Mouse (Mus musculus) spleen, adult 18-20 months (tissue): ENCODE data around the gene Med24.
"Not testable (repeated sequence)": the region's sequence is repeated elsewhere in the genome, so short reads cannot be mapped to it uniquely, and the experiment has no call there.

Experiments
- DNase-seq, 2 experiments: peaks; one replicate each; pipeline ENCODE4 v3.0.0; 2022; ENCODE audit warnings: mixed read lengths in 2 of 2

The Med24 gene

GRCm38 (mm10) chr11:98745932-98746853, 17.0 kb upstream of the Med24 start:
- DNase-seq = no peak

- no peak for DNase-seq
Observed at GRCm38 (mm10) chr11:98744456-98745019, 15.3 kb upstream of the Med24 start.

- DNase-seq = no peak
Observed at GRCm38 (mm10) chr11:98743655-98744345, 14.6 kb upstream of the Med24 start.

- no peak for DNase-seq
Observed at GRCm38 (mm10) chr11:98742397-98743291, 13.4 kb upstream of the Med24 start.

GRCm38 (mm10) chr11:98741622-98742396, 12.6 kb upstream of the Med24 start:
- DNase-seq = peak; percentile 62 to 80

- no peak for DNase-seq
Observed at GRCm38 (mm10) chr11:98741051-98741620, 11.9 kb upstream of the Med24 start.

GRCm38 (mm10) chr11:98740393-98741050, 11.3 kb upstream of the Med24 start, which contains the start of gene Thra:
Gene Thra (plus strand): TSS chr11:98740638.
- no peak for DNase-seq

- DNase-seq = no peak
Observed at GRCm38 (mm10) chr11:98740026-98740392, 10.8 kb upstream of the Med24 start.

- DNase-seq = no peak
Observed at GRCm38 (mm10) chr11:98738925-98739324, 9.7 kb upstream of the Med24 start.

- DNase-seq = no peak
Observed at GRCm38 (mm10) chr11:98738428-98738911, 9.2 kb upstream of the Med24 start.

GRCm38 (mm10) chr11:98737220-98737619, 8.0 kb upstream of the Med24 start:
- DNase-seq = not testable (repeated sequence)

GRCm38 (mm10) chr11:98736176-98736575, 6.9 kb upstream of the Med24 start:
- DNase-seq = no peak

- DNase-seq = no peak
Observed at GRCm38 (mm10) chr11:98735111-98735510, 5.9 kb upstream of the Med24 start.

GRCm38 (mm10) chr11:98734020-98734419, 4.8 kb upstream of the Med24 start:
- no peak for DNase-seq

GRCm38 (mm10) chr11:98731134-98731533, 1.9 kb upstream of the Med24 start:
- DNase-seq = no peak

GRCm38 (mm10) chr11:98730727-98731126, 1.5 kb upstream of the Med24 start:
- DNase-seq = no peak

- no peak for DNase-seq
Observed at GRCm38 (mm10) chr11:98725926-98726506, 3.2 kb downstream of the Med24 start.

- no peak for DNase-seq
Observed at GRCm38 (mm10) chr11:98723098-98723497, 6.1 kb downstream of the Med24 start.

- no peak for DNase-seq
Observed at GRCm38 (mm10) chr11:98721458-98722226, 7.6 kb downstream of the Med24 start.
